Mouse (Mus musculus): Measurements from ENCODE around the gene Lzts2. TPM values are rescaled to one million over a fixed set of nuclear protein-coding genes. Genes with fewer than 3 reads are reported as not detected.

Lzts2 gene
- polyA plus RNA-seq, 1 experiment from 2014 or later, result 47.9 TPM

DNA sequence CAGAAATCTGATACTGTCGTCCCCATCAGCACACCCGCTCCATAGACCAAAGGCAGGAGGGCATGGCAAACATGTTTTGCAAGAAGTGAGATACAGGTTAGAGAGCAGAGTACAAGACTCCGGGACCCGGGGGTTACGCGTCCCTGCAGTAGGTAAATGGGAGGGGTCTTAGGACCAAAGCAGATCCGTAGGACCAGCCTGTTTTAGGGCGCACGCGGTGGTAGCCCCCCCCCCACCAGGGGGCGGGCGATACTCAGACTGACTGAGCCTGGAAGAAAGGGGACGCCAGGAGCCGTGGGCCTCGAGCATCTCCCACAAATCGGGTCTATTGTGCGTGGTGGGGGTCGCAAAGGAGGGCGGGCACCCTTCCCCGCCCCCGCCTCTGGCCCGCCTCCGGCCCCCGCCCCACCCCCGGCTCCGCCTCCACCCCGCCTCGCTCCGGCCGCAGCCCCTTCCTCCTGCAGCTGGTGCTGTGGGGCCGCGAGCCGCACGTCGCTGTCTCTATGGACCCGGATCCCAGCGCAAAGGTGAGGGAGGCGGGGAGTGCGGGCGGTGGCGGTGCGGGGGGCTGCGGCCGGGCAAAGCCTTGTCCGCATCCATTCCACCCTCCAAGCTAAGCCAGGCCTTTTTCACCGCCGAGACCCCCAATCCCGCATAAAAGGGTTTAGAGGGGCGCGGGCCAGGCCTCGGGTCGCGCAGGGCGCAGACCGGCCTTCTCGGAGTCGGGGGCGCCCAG is 25.2 kb upstream of the Lzts2 start, which contains the start of gene Sema4g:
Sema4g (plus strand) TSS at position 271 of the 736 bp plus-strand sequence.
- peaks cover 49% of the 10 kb centered on the region for H3K4me1 ChIP-seq
- peak within 1 kb of the TSS; percentile 79 for H3K4me3 ChIP-seq
- peaks cover 10% of the 10 kb centered on the region for H3K36me3 ChIP-seq (replicated peaks)
- WGBS, result under 1% methylated on average over 57 of the region's 58 CpGs
- DNase-seq (ENCODE audit: extremely low spot score, low spot score), result peak; percentile 66
- no peaks in the 10 kb centered on the region for H3K9me3 ChIP-seq
- H3K27me3 ChIP-seq (ENCODE audit: poor library complexity, severe bottlenecking), result peaks cover 33% of the 10 kb centered on the region
- H3K27ac ChIP-seq, result peak within 1 kb of the TSS; percentile 88

DNA sequence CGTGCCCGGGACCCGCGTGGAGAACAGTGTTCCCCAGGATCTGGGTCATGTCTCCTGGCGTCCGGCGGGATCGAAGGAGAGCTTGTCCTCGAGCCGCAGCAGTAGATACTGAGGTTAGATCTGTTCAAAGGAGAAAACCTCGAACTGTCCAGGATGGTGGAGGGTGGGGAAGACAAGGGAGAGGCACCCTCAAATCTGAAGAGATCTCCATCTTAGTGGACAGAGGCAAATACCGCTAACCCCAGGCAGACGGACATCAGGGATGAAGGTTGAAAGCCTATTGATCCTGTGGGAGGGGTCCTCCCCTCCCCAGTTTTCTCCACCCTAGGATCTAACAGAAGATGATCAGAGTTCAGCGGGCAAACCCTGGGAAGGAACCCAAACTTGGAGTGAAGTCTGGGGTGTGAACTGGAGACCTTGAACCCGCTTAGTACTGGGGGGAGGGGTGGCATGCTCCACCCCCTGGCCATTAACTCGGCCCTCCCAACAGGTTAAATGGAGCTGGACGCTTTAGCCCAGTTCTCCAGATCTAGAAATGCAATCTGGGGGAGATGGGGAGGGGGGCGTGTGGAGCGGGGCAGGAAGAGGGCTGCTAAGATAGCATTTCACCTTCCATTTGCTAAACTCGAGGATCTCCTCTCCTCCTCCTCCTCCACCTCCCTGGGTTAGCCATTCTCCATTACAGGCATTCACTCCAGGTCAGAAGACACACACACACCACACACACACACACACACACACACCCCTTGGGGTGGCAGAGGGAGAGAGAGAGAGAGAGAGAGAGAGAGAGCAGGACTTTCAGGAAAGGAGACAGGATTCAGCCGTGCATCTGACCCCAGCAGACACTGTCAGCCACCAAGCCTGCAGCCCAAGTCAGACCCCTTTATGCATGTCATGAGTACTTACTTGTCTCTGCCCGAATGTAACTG is 24.4 kb upstream of the Lzts2 start:
- 8% methylated on average over 22 of the region's 22 CpGs for WGBS

DNA sequence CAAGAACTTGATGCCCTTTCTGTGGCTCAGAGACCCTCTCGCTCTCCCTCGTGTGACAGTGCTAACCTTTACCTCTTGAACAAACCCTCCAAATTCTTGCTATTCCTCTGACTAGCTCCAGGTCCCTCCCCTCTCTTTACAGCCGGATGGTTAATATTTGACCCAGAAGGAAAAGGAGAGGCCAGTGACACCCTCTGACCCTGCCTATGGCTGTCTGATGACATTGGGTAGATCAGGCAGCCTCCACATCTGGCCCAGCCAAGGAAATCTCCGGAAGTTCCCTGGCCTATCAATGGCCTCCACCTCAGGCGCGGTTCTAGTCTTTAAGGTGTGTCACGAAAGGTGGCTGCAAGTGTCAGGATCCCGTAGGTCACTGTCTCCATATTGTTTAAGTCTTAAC is 23.2 kb upstream of the Lzts2 start:
- peak overlapping the region; percentile 79; the same call in 1 of the 2 replicates for H3K4me3 ChIP-seq
- WGBS, result 78% methylated on average over 8 of the region's 8 CpGs
- DNase-seq (ENCODE audit: extremely low spot score, low spot score), result no peak

More for the DNA sequence above, 24.4 kb upstream of the Lzts2 start:
- DNase-seq (ENCODE audit: extremely low spot score, low spot score), result no peak
- Histone ChIP-seq H3K27me3 (ENCODE audit: poor library complexity, severe bottlenecking) (peaks cover 33% of the 10 kb centered on the region), H3K4me1 (peaks cover 49% of the 10 kb centered on the region), H3K4me3 (peak overlapping the region; percentile 79), H3K9me3 (no peaks in the 10 kb centered on the region), H3K27ac (peak overlapping the region; percentile 88), H3K36me3 (replicated peaks) (peaks cover 10% of the 10 kb centered on the region)

DNA sequence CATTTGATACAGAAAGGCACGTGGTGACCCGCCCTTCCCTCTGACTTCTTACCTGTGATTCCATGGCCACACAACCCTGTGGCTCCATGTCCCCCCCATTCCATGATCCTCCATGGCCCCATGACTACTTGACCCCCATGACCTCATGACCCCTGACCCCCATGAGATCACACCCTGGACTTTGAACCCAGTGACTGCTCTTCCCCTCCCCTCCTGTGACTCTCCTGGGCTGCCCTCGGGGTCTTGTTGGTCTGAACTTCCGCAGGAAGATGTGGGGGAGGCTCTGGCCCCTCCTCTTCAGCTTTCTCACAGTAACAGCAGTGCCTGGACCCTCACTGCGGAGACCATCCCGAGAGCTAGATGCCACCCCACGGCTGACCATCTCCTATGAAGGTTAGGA is 22.0 kb upstream of the Lzts2 start:
- Histone ChIP-seq H3K4me1 (peaks cover 49% of the 10 kb centered on the region), H3K9me3 (no peaks in the 10 kb centered on the region), H3K36me3 (replicated peaks) (peaks cover 17% of the 10 kb centered on the region), H3K27ac (no peak overlapping the region), H3K4me3 (no peak overlapping the region; the same call in 1 of the 2 replicates), H3K27me3 (ENCODE audit: poor library complexity, severe bottlenecking) (peaks cover 26% of the 10 kb centered on the region)
- no peak for DNase-seq (ENCODE audit: extremely low spot score, low spot score)
- 55% methylated on average over 7 of the region's 7 CpGs for WGBS

More for the DNA sequence above, 23.2 kb upstream of the Lzts2 start:
- Histone ChIP-seq H3K36me3 (replicated peaks) (peaks cover 10% of the 10 kb centered on the region), H3K27ac (0 out of 2 replicates have a peak overlapping the region, but pooled peaks have one; percentile 53), H3K27me3 (ENCODE audit: poor library complexity, severe bottlenecking) (peaks cover 33% of the 10 kb centered on the region), H3K4me1 (peaks cover 49% of the 10 kb centered on the region), H3K9me3 (no peaks in the 10 kb centered on the region)

DNA sequence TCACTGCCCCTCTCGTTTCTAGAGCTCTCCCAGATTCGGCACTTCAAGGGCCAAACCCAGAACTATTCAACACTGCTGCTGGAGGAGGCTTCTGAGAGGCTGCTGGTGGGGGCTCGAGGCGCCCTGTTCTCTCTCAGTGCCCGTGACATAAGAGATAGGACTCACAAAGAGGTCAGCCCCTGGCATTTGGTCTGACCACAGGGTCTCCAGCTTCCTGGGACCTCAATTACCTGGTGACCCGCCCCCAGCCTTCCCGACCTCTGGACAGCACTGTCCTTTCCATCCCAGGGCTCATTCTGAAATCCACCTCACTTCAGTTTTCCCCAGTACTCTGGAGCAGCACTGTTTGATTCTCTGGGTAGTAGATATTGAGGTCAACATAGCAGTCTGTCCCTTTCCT is 21.5 kb upstream of the Lzts2 start:
- H3K27ac ChIP-seq, result no peak overlapping the region
- H3K4me3 ChIP-seq, result no peak overlapping the region; the same call in 1 of the 2 replicates
- H3K27me3 ChIP-seq (ENCODE audit: poor library complexity, severe bottlenecking), result peaks cover 21% of the 10 kb centered on the region
- H3K9me3 ChIP-seq, result no peaks in the 10 kb centered on the region
- H3K36me3 ChIP-seq (replicated peaks), result peaks cover 22% of the 10 kb centered on the region
- 68% methylated on average over 7 of the region's 7 CpGs for WGBS
- no peak for DNase-seq (ENCODE audit: extremely low spot score, low spot score)
- H3K4me1 ChIP-seq, result peaks cover 52% of the 10 kb centered on the region

DNA sequence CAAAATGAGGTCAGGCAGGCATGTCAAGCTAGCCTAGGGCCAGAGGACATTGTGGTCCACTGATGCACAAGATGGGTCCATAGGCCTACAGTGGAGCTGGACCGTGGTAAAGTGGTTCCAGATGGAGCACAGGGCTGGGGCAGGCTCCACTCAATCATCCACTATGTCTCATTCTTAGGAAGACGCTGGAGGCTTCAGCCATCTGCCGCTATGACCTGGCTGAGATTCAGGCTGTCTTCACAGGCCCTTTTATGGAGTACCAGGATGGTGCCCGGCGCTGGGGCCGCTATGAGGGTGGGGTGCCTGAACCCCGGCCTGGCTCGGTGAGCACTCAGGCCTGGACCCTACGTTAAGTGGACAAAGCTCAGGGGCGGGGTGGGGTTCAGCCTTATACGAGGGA is 16.4 kb upstream of the Lzts2 start:
- Histone ChIP-seq H3K27me3 (ENCODE audit: poor library complexity, severe bottlenecking) (no peaks in the 10 kb centered on the region), H3K9me3 (no peaks in the 10 kb centered on the region), H3K27ac (no peak overlapping the region), H3K36me3 (replicated peaks) (peaks cover 64% of the 10 kb centered on the region), H3K4me1 (peaks cover 22% of the 10 kb centered on the region), H3K4me3 (no peak overlapping the region)
- DNase-seq (ENCODE audit: extremely low spot score, low spot score), result no peak
- 82% methylated on average over 11 of the region's 11 CpGs for WGBS

DNA sequence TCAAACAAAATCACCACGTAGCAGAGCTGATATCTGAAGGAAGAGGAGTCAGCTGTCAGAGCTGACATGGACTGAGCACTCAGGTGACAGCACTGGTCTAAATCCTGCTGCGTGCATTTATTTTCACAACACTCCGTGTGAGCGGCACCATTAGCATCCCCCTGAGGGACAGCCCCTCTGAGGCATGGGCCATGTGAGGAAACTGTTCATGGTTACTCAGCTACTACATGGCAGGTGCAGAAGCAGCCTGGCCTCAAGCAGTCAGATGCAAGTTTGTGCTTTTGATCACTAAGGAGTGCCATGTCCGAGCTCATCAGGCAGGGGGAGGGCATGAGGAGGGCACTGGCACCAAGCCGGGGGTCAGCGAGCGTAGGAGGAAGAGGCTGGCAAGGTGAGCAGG is 14.6 kb upstream of the Lzts2 start:
- 91% methylated on average over 8 of the region's 8 CpGs for WGBS
- H3K9me3 ChIP-seq, result no peaks in the 10 kb centered on the region
- no peaks in the 10 kb centered on the region for H3K27me3 ChIP-seq (ENCODE audit: poor library complexity, severe bottlenecking)
- peaks cover 21% of the 10 kb centered on the region for H3K4me1 ChIP-seq
- peaks cover 79% of the 10 kb centered on the region for H3K36me3 ChIP-seq (replicated peaks)
- H3K4me3 ChIP-seq, result no peak overlapping the region
- no peak for DNase-seq (ENCODE audit: extremely low spot score, low spot score)
- H3K27ac ChIP-seq, result no peak overlapping the region

DNA sequence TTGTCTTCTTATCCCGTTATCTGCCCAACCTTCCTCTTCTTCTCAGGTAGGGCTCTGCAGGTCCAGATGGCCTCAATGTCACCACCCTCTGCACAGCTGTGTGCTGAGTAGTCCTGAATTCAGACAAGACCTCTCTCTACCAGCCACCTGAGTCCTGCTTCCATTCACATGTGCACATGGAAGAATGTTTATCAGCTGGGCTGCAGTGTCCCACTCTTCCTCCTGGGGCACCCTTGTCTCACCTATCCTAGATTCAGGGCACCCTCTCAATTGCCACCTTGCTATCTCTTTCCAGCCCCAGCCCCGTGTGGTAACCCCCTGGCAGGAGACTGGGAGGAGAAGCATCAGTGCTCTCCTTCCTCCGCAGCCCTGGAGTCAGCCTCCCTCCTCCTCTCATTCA is 11.9 kb upstream of the Lzts2 start:
- Histone ChIP-seq H3K27me3 (ENCODE audit: poor library complexity, severe bottlenecking) (no peaks in the 10 kb centered on the region), H3K36me3 (replicated peaks) (peaks cover 76% of the 10 kb centered on the region), H3K4me3 (no peak overlapping the region), H3K9me3 (no peaks in the 10 kb centered on the region), H3K27ac (no peak overlapping the region), H3K4me1 (peaks cover 41% of the 10 kb centered on the region)
- no peak for DNase-seq (ENCODE audit: extremely low spot score, low spot score)
- 83% methylated on average over 3 of the region's 3 CpGs for WGBS

DNA sequence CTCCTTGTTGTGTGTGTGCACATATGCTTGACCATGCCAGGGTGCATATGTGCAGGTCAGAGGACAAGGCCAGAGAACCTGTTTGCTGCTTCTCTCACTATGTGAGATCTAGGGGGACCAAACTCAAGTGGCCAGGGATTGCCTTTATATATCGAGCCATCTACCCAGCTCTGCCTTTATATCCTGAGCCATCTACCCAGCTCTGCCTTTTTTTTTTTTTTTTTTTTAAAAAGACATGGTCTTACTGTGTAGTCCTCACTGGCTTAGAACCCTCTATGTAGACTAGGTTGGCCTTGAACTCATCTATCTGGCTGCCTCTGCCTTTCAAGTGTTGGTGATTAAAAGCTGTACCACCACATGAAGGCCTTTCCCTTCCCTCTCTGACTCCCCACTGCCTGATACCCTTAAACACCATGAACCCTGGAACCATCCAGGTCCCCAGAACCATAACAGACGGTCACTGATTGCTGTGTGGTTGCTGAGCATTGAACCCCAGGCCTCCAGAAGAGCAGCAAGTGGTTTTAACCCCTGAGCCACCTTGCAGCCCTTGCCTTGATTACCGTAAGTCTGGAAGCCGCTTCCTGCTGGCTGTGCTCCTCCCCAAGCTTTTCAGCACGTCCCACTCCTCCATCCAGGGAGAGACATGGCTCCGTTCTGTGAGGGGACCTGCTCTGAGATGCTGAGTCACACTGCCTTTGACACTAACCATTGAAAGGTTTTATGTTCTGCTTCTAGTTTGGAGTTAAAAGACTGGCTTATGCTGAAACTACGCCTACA is 10.3 kb upstream of the Lzts2 start:
- DNase-seq (ENCODE audit: extremely low spot score, low spot score), result no peak
- Histone ChIP-seq H3K36me3 (replicated peaks) (peaks cover 76% of the 10 kb centered on the region), H3K4me1 (peaks cover 41% of the 10 kb centered on the region), H3K4me3 (no peak overlapping the region), H3K27ac (no peak overlapping the region), H3K9me3 (no peaks in the 10 kb centered on the region; the same call in 1 of the 2 replicates), H3K27me3 (ENCODE audit: poor library complexity, severe bottlenecking) (no peaks in the 10 kb centered on the region)
- 89% methylated on average over 7 of the region's 7 CpGs for WGBS

DNA sequence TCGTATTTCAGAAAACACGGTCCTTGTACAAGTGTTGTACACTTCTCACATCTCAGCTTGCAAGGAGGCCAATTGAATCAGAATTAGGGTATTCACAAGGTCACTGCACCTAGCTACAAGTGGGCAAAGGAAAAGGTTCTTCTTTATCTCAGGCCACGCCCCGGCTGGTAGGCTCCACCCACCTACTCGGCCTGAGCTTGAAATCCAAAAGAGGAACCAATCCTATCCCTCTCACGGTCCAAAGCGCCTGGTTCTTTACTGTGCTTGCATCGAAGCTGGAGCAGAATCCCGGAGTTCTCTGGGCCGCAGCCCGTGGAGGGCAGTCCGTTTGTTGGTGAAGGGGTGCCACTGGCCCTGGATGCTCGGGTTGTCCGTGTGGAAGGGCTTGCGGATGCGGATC is 8.8 kb upstream of the Lzts2 start, which contains the start of gene Twnk:
Twnk (plus strand) TSS at position 220 of the 400 bp plus-strand sequence.
- Histone ChIP-seq H3K27me3 (ENCODE audit: poor library complexity, severe bottlenecking) (no peaks in the 10 kb centered on the region), H3K9me3 (no peaks in the 10 kb centered on the region; the same call in 1 of the 2 replicates), H3K36me3 (replicated peaks) (peaks cover 76% of the 10 kb centered on the region), H3K4me1 (peaks cover 44% of the 10 kb centered on the region), H3K27ac (peak within 1 kb of the TSS; percentile 88), H3K4me3 (peak within 1 kb of the TSS; percentile 73)
- 12% methylated on average over 16 of the region's 16 CpGs for WGBS
- no peak for DNase-seq (ENCODE audit: extremely low spot score, low spot score)

DNA sequence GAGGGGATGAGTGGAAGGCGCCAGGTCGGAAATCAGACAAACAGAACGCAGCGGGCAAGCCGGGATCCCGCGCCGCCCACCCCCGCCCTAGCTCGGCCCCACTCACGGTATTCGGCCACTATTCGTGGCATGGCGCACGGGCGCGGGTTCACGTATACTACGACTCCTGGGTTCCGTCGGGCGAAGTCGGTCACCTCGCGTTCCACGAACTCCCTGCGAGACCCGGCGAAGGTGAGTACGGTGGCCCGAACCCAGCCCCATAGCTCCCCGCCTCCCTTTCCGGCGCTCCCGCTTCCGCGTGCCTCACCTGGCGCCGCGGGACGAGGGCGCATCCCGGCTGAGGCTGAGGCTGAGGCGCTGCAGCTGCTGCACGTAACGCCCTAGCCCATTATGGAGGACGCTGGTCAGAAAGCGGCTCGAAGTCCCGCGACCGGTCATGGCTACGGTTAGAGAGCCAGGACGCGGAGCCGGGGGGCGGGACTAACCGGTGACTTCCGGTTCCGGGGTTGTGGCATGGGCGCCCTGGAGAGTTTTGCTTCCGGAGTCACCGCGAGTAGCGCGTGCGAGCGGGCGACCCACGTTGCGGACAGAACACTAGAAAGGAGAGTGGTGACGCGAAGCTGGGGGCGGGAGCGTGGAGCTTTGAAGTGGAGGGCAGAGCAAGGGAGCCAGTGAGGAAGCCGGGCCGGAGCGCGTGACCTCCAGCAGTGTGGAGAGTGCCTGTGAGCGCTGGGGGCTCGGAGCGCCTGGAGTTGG is 8.1 kb upstream of the Lzts2 start, which contains the start of gene Mrpl43:
Mrpl43 (minus strand) TSS at position 486 of the 756 bp plus-strand sequence.
- under 1% methylated on average over 82 of the region's 82 CpGs for WGBS

More for the DNA sequence above, 8.1 kb upstream of the Lzts2 start, which contains the start of gene Mrpl43:
- peak within 1 kb of the TSS; percentile 88 for H3K27ac ChIP-seq
- peak; percentile 95 for DNase-seq (ENCODE audit: extremely low spot score, low spot score)
- peaks cover 44% of the 10 kb centered on the region for H3K4me1 ChIP-seq
- peak within 1 kb of the TSS; percentile 73 for H3K4me3 ChIP-seq
- no peaks in the 10 kb centered on the region; the same call in 1 of the 2 replicates for H3K9me3 ChIP-seq
- peaks cover 76% of the 10 kb centered on the region for H3K36me3 ChIP-seq (replicated peaks)
- H3K27me3 ChIP-seq (ENCODE audit: poor library complexity, severe bottlenecking), result no peaks in the 10 kb centered on the region

All from forebrain, embryonic 10.5 days (tissue).